Mouse (Mus musculus) common myeloid progenitor, adult 5-6 weeks (primary cell): ENCODE data around the gene Abhd2. TPM values are rescaled to one million over a fixed set of nuclear protein-coding genes. Genes with fewer than 3 reads are reported as not detected.

Source experiments
- ATAC-seq: replicated peaks from 2 replicates; pipeline ENCODE4 v1.8.0; 2016; ENCODE audit warnings: low read depth, mild to moderate bottlenecking, moderate TSS enrichment, inconsistent platforms; ENCODE audit not compliant: poor library complexity, severe bottlenecking
- total RNA-seq: library from RNA; stranded (forward); fragments of 200-1000, 187-1606 nt; gene quantifications from 2 replicates; pipeline ENCODE4 v1.2.3, GENCODE M21; 2017

The Abhd2 gene
- 28.3 and 32.5 TPM in 2 replicates for total RNA-seq

DNA sequence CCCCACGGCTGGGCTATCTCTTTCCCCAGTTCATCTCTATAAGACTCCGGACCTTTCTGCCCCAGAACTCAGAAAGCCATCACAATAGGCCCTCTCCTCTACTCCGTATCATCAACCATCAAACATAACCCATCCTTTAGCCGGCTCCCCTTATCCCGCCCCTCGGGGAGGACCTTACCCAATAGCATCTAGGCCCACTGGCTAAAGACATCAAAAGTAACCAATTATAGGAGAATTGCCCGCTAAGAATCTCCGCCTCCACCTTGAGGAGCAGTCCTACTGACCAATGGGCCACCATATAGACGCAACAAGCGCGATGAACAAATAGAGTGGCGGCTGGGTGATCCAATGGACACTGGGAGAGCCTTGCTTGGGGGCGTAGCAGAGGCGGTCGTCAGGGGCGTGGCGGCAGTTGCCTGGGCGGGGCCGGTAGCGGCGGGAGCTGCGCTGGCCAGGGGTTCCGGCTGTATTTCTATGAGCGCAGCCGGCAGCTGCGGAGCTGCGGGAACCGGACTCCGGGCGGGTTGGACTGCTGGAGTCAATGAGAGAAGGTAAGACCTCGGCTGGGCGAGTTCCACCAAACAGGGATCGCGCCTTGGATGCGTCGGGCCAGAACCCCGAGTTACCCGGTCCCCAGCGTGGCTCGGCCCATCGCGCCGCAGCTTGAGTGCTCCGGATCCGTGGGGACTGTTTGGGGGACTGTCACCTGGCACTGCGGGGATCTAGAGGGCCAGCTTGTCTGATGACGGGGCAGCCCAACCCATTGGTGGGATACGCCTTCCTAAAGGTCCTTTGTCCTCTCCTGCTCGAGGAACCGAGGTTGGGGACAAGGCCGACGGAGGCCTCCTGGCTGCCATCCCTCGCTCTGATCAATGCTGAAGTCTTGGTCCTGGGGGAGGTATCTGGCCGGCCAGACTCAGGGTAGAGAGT lies at the start of gene Abhd2:
TSS of gene Abhd2 (plus strand) at position 411 of the 930 bp plus-strand sequence.
- ATAC-seq = peak; percentile 87

DNA sequence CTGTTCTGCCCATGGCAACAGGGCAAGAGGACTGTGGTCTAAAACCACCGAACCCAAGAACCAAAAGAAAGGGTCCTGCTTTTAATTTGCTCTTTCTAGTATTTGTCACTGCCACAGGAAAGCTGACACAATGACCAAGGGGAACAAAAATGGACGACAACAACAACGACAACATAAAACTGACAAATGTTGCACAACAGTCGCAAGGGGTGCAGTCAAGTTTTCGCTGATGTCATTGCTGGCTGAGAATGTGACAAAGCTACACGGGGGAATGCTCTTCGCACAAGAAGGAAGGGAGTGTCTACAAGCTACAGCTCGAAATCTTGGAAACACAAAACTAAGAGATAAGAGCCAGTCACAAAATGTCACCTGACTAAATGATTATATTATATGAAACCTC lies 47.5 kb upstream of the Abhd2 start:
- ATAC-seq = 0 out of 2 replicates have a peak, but pooled peaks have one; percentile 18

DNA sequence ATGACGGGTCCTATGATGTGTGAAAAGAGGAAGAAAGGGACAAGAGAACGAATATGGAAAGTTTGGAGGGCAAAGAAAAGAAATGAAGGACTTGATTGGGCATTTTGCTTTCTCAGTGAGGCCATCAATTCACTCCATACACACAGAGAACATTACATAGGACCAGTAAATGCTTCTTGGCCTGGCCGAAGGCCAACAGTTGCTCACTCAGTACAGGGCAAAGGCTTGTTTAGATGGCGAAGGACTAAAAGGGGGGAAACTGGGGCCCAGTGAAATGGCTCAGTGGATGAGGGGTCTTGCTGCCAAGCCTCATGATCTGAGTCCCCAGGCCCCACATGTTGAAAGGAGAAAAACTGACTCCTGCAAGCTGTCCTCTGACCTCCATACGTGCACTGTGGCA lies 46.8 kb upstream of the Abhd2 start:
- no peak for ATAC-seq

DNA sequence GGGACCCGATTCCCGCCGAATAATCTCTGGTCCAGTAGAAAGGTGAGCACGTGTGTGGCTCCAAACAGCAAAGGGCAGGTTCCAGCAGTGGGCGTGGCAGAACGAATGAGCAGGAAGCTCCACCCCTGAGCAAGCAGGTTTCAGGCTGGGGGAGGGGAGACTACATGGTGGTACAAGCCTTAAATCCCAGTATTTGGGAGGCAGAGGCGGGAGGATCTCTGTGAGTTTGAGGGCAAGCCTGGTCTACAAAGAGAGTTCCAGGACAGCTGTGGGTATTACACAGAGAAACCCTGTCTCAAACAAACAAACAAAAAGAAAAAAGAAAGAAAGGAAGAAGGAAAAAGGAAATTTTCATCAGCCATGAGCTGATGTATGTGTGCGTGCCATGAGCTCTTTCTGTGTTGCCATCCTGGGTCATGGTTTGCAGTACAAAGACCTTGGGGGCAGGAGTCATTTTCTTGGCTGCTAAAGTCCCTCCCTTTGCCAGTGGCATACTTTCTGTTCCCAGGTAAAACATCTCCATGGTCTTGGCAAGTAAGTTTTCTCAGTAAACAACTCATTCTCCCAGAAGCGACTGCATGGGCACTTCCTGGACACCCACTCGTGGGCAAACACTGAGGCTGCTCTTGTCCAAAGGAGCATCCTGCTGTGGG lies 46.0 kb upstream of the Abhd2 start:
- ATAC-seq = no peak

DNA sequence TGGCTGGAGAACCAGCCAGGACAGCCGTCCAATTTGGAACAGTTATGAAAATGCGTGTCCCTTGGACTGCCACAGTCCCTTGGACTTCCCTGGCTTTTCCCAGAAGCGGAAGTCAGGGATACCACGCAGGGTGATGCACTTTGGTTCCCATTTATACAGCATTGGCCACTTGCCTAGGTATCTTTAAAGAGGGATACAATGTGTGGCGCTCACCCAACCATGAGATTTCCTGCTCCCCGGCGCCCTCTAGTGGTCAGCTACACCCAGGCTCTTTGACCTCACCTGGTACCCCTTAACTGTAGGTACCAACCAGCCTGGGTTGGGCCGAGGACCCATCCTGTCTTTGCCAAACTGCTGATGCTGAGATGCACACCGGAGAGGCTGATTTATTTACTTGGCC lies 44.5 kb upstream of the Abhd2 start:
- ATAC-seq = peak; percentile 74

DNA sequence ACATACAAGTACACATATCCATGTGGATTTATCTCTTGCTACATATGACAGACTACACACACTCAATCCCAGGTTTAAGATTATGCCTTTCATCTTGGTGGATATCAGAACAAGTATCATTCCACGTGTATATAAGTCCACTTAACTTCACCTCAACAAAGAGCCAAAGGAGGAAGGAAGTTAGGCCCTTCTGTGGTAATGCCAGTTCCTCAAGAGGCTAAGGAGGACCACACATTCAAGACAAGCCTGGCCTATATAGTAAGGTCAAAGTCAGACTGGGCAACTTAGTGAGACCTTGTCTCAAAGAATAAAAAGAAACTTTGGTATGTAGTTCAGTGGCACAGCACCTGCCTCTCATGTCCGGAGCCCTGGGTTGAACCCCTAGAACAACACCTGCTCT lies 41.4 kb upstream of the Abhd2 start:
- ATAC-seq = peak; percentile 64

DNA sequence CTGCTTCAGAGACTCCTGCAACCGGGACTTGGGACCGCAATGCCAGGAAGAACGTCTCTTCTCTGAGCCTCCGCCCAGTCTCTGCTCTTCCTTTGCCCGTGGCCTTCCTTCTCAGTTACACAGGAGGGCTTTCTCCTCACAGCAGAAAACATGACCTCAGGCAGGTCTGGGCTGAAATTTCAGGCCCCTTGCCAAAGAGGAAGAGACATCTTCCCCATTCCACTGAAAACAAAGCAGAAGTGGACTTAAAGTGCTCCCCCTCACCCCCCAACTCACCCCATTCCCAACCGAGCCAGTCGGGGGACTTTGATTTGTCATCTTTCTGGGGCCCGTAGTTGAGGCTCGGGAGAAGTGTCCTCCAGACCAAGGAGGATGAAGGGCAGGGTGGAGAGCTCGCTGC lies 41.0 kb upstream of the Abhd2 start:
- ATAC-seq = peak; percentile 55

DNA sequence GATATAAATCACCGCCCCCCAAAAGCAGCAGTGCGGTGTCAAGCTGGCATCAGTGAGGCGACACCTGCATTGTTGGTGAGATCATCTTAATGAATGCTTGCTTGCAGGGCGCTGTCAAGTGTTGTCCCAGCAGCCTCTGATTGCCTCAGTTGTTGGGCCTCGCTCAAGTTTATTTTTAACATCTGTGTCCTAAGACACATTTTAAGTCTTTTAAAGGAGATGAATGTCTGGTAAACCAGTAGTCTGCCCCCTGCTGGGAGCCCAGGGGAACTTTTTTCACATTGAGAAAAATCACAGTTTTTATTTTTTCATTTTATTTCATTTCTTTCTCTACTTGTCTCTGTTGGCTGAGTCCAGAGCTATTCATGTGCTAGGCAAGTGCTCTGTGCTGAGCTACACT lies 34.3 kb upstream of the Abhd2 start:
- peak; percentile 45; the same call in 1 of the 2 replicates for ATAC-seq

DNA sequence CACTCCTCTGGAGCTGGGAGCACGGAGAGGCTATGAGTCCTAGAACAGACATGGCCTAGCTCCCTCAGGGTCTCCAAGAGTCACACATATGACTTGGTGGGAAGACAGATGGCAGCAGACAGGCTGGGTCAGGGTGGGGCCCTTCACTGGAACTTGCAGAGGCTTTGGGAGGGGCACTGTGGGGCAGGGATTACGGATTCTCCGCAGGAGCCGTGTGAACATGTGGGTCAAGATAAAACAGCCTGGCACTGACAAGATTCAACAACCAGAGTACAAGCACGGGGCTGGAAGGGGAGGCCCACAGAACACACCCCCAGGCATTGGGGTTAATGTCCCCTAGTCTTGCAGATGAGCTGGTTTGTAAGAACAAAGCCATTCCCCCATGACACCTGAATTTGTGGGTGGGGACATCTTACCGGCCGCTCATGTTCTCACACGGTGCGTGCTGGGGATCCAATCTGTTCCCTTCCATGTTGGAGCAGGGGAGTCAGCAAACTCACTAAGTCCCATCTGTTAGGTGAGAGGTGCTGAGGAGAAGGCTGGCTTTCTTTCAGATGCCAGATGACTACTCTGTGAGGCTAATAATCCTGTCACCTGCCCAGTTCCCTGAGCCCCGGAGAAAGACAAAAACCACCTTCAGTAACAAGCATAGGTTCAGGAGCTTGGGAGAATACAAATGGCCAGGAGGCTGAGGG lies 30.9 kb upstream of the Abhd2 start:
- no peak for ATAC-seq

DNA sequence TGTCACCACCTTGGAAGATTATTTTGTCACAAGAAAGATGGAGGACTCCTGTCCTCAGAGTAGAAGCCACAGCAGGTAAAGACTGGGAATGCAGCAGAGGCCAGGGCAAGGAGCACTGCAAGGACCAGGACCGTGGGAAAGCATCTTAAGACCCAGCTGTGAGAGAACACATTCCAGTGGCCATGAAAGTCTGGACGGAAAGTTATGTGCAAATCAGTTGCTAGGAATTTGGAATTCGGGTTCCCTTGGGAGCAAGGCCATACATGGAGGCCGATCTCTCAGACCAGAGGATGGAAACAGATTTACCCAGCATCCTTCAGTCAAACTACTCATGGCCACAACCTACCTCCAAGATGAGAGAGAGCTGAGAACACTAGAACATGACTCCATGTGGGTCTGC lies 29.8 kb upstream of the Abhd2 start:
- no peak for ATAC-seq

DNA sequence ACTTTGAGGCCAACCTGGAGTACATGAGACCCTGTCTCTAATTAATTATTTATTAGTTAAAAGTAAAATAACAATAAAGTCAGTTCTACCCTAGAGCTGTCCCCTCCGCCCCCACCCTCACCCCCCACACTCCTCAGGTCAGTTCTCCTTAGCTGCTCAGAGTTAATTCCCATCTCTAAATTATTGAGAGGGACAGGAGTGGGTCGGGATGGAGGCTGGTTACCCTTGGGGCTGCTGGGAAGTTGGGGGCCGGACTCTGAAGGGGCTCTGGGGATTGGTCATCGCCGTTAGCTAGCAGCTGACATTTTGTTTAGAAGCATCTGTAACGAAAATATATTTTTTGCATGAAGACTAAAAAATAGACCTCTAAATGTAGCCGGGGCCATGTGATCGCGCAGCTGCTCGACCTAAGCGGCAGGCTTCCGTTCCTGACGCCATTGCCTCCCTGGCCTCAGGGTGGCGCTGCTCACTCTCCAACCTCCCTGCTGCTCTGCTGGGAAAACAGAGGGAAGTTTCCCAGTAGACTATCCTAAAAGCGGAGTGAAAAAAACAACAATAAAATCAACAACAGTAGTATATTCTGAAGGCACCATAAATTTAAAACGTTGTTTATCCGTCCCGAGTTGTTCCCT lies 26.8 kb upstream of the Abhd2 start:
- ATAC-seq = peak; percentile 80

DNA sequence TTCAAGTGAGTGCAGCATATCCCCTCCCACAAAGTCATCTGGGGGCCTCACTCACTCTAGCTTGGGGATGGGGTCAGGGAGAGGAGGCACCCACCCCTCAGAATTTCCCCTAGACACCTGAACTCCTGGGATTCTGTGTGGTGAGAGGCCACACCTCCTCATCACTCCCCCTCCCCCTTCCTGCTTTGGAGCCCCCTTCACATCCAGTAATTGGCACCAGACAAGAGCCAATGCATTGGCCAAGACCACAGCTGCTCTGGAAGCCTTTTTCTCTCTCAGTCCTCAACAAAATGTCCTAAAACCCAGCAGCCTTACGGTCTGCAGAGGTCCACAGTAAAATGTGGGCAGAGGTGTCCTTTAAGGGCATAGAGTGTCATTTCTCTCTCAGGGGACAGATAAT lies 25.6 kb upstream of the Abhd2 start:
- ATAC-seq = no peak

DNA sequence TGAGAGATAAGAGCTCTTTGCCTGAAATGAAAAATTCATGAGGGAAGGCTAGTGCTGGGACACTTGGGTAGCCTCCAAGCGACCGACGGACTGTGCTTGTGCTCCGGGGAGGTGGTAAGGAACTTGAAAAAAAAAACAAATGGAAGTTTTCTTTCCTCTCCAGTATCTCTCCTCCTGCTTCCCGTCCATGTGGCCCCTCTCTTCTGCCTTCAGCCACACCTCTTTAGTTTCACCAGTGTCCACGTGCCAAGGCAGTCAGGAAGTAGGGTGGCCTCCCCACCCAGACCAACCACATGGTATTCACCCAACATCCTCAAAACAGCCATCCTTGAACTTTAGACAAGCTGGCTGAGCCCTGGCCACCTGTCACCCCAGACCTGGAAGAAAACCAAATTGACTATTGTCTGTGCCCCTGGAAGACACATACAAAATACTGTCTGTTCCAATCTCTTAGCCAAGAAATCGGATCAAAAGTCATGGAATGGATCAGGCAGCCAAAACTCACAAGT lies 25.1 kb upstream of the Abhd2 start:
- peak; percentile 59 for ATAC-seq

DNA sequence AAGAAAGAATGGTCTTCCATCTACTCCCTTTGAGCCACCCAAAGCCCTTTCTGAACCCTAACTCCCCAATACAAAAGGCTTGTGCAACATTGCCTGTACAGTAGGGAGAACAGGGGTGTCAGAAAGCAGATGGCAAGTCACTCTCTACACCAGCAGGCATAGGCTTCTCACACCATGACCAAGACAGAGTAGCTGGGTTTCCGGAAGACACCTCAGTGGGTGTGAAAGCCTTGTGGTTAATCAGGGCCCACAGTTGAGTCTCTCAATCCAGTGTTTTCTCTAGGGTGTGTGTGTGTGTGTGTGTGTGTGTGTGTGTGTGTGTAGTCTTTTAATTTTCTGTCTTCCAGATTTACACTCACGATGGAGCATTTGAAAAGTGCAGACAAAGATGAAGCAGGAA lies 23.4 kb upstream of the Abhd2 start:
- ATAC-seq = 0 out of 2 replicates have a peak, but pooled peaks have one; percentile 34

DNA sequence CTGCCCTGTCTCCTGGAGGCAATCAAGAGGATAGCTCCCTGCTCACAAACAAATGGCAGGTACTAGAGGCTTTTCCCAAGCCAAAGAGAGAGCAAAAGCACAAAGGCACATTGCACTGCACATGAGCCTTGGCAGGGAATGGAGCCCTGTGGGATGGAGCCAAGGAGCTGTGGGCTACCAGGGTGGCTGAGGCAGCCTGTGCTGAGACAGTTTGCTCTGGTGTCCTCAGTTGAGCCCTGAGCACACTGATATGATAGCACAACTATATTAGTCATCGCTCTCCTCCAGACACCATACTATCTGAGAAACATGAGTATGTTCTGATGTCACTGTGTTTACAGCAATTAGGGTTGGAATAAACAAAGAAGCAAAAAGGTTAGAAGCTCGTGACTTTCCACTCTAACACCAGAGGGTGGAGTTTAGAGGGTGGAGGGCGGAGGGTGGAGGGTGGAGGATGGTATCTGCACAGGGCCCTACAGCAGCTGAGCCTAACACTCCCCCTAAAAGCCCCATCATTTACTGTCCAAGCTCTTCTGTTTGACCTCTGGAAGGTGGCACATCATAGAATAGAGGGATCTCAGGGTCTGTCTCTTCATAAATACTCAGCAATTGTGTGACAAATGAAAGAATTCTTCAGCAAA lies 18.6 kb upstream of the Abhd2 start:
- ATAC-seq = no peak

DNA sequence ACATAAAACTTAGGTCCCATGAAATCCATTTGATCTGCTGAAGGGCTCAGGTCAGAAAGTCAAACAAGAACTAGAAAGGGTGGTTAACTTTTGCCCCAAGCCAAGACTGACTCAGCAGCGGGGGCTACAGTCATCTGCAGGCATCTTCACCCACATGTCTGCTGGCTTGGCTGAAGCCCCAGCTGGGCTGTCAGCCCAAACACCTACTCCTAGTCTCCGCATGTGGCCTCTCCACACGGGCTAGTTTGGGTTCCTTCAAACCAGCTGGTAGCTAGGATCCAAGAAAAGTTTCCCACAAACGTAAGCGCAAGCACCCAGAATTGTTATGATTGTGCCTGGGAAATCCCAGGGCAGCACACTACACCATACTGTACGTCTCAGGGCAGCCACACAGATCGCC lies 17.6 kb upstream of the Abhd2 start:
- no peak for ATAC-seq

DNA sequence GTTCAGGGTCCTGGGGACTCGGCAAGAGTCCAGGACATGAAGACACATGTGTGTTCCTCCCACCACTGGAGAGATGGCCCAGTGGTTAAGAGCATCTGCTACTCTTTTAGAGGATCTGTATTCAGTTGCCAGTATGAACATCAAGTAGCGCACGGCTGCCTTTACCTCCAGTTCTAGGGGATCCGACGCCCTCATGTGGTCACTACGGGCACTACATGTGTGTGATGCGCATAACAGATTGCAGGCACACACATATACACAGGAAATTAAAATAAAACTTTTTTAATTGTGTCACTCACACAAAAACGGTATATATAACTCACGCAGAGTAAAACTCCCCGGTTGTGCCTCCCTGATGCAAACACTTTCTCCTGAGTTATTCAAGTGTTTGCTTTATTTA lies 17.2 kb upstream of the Abhd2 start:
- no peak for ATAC-seq

DNA sequence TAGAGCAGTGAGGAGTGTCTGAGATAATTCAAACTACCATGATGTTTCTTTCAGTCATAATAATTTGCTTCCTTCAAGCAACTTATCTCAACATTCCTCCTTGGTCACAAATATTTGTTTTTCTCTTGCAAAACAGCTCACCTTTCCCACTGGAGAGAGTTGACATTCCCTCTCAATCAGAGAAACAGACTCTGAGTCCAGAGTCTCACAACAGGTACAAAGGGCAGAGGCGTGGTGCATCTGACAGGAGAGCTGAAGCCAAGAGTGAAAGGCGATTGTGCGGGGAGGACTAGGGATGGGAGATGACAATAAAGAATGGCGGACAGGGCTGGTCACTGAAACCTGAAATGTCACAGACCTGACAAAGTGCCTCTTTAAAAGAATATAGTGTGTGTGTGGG lies 16.3 kb upstream of the Abhd2 start:
- ATAC-seq = no peak

DNA sequence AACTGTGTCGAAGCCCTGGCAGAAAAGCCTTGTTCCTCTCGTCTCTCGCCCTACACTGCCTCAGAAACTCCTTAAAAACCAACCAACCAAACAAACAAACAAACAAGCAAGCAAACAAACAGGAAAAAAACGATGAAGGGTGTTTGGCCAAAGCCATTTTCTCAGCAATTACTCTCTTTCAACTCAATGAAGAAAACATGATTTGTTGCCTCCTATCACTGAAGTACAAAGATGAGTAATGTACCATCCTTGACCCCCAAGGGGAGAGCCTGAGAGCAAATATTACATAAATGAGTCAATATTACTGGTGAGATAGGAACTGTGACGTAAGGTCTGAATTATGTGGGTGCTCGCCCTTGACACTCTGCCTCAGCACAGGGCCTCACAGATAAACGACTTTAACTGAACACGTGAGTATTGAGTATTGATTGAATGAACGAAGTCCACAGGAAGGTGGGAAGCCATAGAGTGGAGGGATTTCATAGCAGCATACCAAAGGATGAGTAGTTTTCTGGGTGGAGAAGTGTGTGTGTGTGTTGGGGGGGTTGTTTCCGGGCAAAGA lies 13.9 kb upstream of the Abhd2 start:
- ATAC-seq = no peak
